Mouse (Mus musculus) 3T3-L1 (cell line): ENCODE measurements around the gene Dclk3.

Source experiments
- DNase-seq: peaks from one replicate; pipeline ENCODE4 v3.0.0-alpha.2; 2015; ENCODE audit warnings: low read depth, low spot score

The Dclk3 gene

GRCm38 (mm10) chr9:111439836-111440201 is 938 bp downstream of the Dclk3 start:
- DNase-seq: no peak

- DNase-seq: no peak
Measured at GRCm38 (mm10) chr9:111440446-111440845, 1.6 kb downstream of the Dclk3 start.

DNA sequence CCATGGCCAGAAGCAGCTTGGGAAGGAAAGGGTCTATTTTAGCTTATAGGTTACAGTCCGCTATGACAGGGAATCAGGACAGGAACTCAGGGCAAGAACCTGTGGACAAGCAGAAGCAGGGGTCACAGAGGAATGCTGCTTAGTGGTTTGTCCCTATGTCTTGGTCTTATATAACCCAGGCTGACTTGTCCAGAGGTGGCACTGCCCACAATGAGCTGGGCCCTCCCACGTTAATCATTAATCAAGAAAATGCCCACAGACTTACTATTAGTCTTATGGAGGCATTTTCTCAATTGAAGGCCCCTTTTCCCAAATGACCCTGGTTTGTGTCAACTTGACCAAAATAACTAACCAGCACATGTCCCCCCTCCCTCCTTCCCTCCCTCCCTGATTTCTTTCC is 2.3 kb downstream of the Dclk3 start:
- no peak for DNase-seq

DNA sequence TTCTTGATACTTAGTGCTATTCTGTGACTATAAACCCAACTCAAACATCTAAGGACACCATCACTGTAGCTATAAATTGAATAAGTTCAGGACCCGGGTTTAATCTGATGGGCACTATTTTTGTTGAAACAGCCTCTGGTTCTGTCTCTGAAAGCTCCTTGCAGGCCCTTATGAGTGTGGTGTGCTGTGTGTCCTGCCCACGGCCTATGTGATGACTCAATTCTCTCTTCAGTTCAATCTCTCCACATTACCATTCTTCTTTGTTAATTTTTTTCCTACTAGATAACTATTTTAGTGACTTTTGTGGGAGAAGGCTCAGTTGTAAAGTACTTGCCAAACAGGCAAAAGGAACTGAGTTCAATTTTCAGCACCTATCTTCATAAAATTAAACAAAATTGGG is 7.3 kb downstream of the Dclk3 start:
- DNase-seq: no peak

DNA sequence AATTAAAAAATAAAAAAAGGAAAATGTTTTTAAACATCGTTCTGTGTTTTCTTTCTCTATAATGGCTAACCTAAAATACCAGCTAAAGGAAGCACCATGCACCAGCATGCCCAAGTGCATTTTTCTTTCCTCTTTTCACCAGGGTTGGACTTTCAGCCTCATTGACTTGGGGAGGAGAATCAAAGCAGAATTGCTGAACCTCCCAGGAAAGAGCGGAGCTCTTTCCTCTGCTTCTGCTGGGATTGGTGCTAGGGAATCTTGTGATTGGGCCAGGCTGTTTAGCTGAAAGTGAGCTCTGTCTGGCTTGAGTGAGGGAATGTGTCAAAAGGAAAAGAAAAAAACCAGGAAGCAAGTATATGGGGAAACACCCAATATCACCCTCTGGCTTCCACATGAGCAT is 10.1 kb downstream of the Dclk3 start:
- no peak for DNase-seq

GRCm38 (mm10) chr9:111449880-111450279 is 11.0 kb downstream of the Dclk3 start:
- DNase-seq: no peak

DNA sequence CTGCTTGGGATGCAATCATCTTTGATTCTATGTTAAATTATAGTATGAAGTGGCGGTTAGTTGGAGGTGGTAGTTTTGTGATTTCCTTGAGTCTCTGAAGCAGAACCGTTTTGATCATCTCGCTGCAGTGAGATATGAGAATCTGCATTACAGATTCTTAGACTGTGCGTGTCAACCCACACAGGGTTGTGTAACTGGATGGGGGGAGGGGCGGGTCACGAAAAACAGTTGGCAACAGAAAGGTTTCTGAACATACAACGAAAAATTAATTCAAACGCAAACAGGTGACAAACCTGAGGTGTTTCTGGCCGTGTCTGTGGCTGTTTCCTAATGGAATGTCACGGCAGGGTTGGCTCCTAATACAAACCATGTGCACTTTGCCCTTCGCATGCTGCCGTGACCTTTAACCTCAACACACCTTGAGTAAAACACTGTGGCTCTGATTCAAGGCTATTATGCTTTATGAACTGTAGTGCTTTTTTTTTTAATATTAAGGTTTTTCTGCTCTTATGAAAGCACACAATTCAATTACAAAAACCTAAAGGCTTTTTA is 12.0 kb downstream of the Dclk3 start:
- DNase-seq: no peak

- DNase-seq: no peak
Measured at GRCm38 (mm10) chr9:111453895-111454294, 15.0 kb downstream of the Dclk3 start.

GRCm38 (mm10) chr9:111457176-111457935 is 18.5 kb downstream of the Dclk3 start:
- no peak for DNase-seq

DNA sequence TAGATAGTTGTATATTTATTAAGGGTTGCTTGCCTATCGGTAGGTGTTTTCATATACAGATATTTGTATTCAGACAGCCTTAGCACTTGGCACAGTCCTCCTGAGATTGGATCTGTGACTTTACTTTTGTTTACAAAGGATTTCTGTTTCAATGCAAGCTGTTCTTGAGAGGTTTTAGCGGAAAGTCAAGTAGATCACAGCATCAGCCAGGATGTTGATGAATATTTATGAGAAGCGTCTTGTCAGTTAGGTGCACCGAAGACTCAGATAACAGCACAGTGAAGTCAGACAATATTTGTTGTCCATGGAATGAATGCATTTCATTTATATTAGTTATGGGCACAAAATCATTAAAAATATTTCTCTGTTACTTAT is 19.0 kb downstream of the Dclk3 start:
- no peak for DNase-seq

GRCm38 (mm10) chr9:111459466-111459865 is 20.6 kb downstream of the Dclk3 start:
- no peak for DNase-seq

- no peak for DNase-seq
Measured at GRCm38 (mm10) chr9:111460201-111460814, 21.4 kb downstream of the Dclk3 start.

- DNase-seq: no peak
Measured at GRCm38 (mm10) chr9:111461415-111462103, 22.7 kb downstream of the Dclk3 start.

DNA sequence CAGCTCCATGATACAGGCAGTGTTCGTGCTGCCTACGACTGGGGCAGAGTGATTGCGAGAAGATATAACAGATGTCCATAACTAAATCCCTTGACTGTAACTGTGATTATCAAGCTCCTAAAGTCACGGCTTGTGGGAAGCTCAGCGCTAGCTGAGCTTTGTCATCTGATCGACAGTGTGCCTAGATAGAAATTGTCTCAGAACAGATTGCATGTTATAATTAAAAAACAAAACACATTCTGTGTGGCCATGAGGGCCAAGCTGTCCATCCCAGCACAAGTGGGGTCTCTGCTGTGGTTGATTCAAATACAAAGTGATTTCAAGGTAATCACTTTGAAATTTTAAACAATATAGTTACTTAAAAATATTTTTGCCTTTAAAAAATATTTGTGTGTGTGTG is 26.8 kb downstream of the Dclk3 start:
- DNase-seq: no peak

DNA sequence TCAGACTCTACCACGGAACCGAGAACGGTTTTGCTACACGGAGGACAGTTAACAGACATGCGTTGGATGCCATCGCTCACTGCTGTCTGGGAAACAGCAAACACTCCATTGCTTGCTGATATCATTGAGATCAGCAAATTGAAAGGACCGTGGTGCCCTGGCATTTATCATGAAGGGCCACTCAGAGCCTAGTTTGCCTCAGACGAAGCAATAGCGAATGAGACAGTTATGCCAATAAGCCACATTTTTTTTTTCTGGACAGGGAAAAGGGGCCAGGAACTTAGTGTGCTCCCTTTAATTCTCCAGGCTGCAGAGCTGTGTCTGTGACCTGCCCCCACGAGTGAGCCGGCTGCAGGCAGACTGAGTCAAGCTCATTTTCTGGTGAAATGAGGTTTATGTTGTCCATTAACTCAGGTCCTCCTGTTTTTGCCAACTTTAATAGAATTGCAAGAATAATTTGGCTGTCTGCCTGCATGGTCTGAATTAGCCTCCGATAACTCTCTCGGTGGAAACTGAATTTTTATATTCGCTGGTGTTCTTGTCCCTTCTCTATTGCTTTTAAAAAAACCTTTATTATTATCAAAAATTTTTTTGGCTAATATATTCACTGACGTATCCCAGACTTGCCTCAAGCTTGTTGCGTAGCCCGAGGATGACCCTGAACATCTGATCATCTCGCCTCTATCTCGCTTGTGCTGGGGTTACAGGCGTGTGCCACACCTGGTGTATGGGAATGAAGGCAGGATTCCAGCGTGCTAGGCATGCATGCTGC is 35.0 kb downstream of the Dclk3 start:
- DNase-seq: no peak

GRCm38 (mm10) chr9:111474458-111474745 is 35.5 kb downstream of the Dclk3 start:
- no peak for DNase-seq

DNA sequence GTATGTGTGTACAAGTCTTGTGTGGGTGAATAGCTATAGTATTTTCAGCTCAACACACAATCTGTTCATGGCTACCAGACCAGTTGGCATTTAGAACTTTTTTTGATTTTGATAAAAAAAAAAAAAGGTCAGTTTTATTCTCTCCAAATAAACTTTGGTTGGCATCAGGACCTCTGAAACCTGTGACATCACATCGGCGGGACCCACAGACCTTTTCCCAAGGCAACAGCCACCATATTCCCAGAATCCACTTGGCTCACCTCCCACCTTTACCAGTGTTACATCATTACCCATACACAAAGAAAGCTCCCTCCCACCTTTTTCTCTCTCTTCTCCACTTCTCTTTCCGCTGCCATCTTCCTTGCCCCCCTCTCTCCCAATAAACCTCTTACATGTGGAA is 36.4 kb downstream of the Dclk3 start:
- no peak for DNase-seq

DNA sequence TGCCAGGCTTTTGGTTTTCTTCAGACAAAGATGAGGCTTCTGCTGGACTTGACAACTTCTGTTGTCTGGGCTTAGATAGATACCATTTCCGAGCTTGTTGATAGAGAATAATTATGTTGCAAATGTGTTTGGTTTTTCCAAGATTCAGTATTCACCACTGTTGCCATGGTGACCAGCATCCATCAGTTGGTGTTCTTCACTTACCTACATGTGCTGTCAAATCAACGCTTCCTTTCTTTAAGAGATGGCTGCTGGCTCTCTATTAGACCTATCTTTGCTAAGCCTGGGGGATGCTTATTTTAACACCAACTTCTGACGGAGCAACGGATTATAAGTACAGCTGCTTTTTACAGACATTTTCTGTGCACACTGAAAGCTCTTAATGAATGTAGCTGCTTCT is 37.1 kb downstream of the Dclk3 start:
- no peak for DNase-seq

DNA sequence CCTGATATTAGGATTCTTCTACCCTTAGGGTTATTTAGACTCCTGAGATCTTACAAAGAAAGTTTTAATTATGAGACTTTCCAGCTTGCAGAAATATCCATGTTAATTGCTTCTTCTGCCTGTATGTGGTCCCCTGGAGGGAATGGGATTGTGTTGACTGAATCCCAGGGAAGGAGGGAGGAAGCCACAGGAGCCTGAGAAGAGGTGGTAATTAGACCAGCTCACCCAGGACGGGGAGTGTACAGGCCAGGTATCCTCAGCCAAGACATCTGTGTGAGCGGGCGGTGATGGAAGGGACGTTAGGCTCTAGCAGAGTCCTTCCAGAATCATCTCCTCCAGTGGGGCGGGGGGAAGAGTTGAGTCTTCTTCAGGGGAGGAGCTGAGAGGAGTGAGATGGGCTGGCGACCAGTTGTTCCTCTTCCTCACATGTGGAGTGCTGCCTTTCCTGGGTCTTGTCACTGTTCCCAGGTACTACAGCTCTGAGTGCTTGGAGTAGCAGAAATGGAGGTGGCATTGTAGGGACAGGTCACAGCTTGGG is 37.7 kb downstream of the Dclk3 start:
- DNase-seq: no peak

DNA sequence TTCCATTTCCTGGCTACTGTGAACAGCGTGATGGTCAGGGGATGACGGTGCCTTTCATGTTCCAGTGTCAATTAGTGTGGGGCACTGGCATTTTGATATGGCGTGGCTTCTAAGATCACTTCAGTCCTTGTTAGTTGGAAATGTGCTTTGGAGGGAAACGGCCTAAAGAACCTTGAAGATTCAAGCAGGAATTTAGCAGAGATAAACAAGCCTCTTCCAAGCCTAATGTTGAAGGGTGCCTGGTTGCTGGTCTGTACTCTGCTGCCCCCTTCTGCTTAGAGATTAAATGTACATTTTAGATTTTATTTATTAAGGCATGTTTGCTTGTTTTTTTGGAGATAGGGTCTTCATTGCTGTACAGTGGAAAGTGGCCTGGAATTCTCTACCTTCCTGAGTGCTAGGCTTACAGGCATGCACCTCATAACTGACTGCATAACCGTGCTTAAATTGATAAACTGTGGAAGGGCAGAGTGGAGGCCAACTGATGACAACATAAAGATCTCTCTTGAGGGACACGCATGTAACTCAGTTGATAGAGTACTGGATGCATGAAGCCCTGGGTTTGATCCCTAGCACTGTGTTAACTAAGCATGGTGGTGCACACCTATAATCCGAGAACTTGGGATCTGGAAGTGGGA is 40.1 kb downstream of the Dclk3 start:
- DNase-seq: peak; percentile 27

DNA sequence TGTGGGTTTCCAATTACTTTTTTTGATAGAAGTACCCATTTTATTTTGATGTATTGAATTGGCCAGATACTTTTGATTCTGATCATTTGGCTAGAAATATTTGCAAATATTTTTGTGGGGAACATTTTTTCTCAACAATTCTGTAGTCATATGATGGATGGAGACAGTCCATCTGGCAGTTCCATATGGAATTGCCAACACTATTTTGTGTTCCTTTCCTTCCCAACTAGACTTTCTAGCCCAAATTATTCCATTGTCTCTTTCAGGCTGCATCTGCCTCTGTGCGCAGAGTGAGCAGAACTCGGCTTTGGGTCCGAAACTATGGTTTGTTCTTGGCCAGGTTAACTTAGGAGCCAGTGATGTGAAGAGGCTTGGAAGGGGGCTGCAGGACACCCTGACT is 42.1 kb downstream of the Dclk3 start:
- no peak for DNase-seq
